Mouse (Mus musculus): Measurements from ENCODE around the gene Mprip. TPM values are rescaled to one million over a fixed set of nuclear protein-coding genes. Genes with fewer than 3 reads are reported as not detected.
"Not testable (repeated sequence)": the region's sequence is repeated elsewhere in the genome, so short reads cannot be mapped to it uniquely, and the experiment has no call there.

Mprip gene
- polyA plus RNA-seq, 1 experiment: 126 TPM

DNA sequence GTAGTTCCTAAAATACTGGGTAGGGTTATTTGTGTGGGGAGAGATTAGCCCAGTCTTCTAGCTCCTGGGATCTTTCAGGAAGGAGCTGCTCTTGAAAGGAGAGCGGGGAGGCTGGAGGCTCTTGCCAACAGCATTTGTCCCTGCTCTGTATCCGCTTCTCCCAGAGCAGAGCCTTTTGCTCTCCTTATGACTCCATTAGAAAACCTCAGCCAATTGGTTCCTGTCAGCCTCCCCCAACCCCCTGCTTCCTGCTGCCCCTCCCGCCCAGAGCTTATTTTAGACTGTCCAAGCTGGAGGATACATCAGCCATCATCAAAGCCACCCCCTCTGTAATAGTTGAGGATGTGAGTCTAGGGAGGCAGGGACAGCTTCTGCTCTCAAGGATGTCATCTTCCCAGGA lies 3.7 kb downstream of the Mprip start:
- peaks cover 7% of the 10 kb centered on the region; the same call in 1 of the 2 replicates for H3K4me1 ChIP-seq (ENCODE audit: control insufficient read depth, insufficient read depth, low read length)
- no peak overlapping the region; the same call in 1 of the 2 replicates for H3K4me3 ChIP-seq (ENCODE audit: insufficient read depth, low read length)
- H3K27ac ChIP-seq (ENCODE audit: insufficient read depth, low read length): no peak overlapping the region; the same call in 1 of the 2 replicates
- TF ChIP-seq CTCF (IDR thresholded peaks at IDR 0.05; ENCODE audit: extremely low read depth, insufficient read depth, low read length): no peak
- peak; percentile 65 for TF ChIP-seq POLR2A (IDR thresholded peaks at IDR 0.05; ENCODE audit: extremely low read depth, insufficient read depth, low read length)

DNA sequence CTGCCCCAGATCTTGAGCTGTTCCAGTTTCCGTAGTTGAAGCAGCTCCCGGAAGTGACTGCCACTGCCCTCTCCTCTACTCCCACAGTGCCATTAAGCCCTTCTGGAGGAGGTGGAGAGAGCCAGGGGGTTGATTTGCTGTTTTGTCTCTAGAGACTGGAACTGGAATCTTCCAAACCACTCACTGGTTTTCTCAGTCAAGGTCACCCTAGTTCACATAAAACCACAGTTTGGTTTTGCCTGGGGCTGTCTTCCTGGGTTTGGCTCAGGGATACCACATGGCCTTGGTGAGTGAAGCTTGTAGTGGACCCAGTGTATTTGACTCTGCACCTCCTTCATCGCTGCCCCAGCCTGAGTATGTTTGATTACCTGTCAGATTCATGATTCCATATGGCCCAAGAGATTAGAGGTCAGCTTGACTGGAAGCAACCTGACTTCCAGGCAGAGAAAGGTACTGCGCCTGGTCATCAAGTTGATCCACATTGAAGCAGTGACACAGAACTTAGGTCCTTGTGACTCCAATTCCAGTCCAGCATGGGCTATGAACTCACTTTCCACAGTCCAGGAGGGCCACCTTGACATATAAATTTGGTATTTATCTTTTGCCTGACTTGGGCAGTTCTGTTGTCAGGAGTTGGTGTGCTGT lies 10.1 kb downstream of the Mprip start:
- Histone ChIP-seq H3K27ac (ENCODE audit: insufficient read depth, low read length) (no peak overlapping the region), H3K4me3 (ENCODE audit: insufficient read depth, low read length) (no peak overlapping the region), H3K4me1 (ENCODE audit: control insufficient read depth, insufficient read depth, low read length) (peaks cover 11% of the 10 kb centered on the region)
- TF ChIP-seq CTCF (IDR thresholded peaks at IDR 0.05; ENCODE audit: extremely low read depth, insufficient read depth, low read length) (no peak), POLR2A (IDR thresholded peaks at IDR 0.05; ENCODE audit: extremely low read depth, insufficient read depth, low read length) (no peak)

GRCm38 (mm10) chr11:59674013-59674412 lies 12.9 kb downstream of the Mprip start:
- TF ChIP-seq CTCF (IDR thresholded peaks at IDR 0.05; ENCODE audit: extremely low read depth, insufficient read depth, low read length): no peak
- no peak for TF ChIP-seq POLR2A (IDR thresholded peaks at IDR 0.05; ENCODE audit: extremely low read depth, insufficient read depth, low read length)
- Histone ChIP-seq H3K4me3 (ENCODE audit: insufficient read depth, low read length) (no peak overlapping the region), H3K27ac (ENCODE audit: insufficient read depth, low read length) (no peak overlapping the region), H3K4me1 (ENCODE audit: control insufficient read depth, insufficient read depth, low read length) (peaks cover 14% of the 10 kb centered on the region)

DNA sequence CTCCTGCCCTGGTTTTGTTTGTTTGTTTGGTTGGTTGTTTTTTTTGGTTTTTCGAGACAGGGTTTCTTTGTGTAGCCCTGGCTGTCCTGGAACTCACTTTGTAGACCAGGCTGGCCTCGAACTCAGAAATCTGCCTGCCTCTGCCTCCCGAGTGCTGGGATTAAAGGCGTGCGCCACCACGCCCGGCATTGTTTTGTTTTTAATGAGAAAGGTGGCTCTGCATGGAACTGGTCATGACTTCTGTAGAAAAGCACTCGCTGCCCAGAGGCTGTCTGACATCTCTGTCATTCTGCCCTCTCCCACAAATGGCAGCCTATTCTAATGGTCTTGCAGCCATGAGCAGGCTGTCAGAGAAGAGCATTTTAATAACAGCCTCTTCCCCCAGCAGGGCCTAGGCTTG lies 13.6 kb downstream of the Mprip start:
- H3K27ac ChIP-seq (ENCODE audit: insufficient read depth, low read length); H3K4me3 ChIP-seq (ENCODE audit: insufficient read depth, low read length): not testable (repeated sequence)
- peaks cover 18% of the 10 kb centered on the region for H3K4me1 ChIP-seq (ENCODE audit: control insufficient read depth, insufficient read depth, low read length)

- H3K4me1 ChIP-seq (ENCODE audit: control insufficient read depth, insufficient read depth, low read length): peaks cover 14% of the 10 kb centered on the region
- no peak overlapping the region for H3K27ac ChIP-seq (ENCODE audit: insufficient read depth, low read length)
- no peak overlapping the region for H3K4me3 ChIP-seq (ENCODE audit: insufficient read depth, low read length)
- TF ChIP-seq CTCF (IDR thresholded peaks at IDR 0.05; ENCODE audit: extremely low read depth, insufficient read depth, low read length) (no peak), POLR2A (IDR thresholded peaks at IDR 0.05; ENCODE audit: extremely low read depth, insufficient read depth, low read length) (no peak)
These were observed 16.7 kb downstream of the Mprip start for GRCm38 (mm10) chr11:59677767-59678166.

DNA sequence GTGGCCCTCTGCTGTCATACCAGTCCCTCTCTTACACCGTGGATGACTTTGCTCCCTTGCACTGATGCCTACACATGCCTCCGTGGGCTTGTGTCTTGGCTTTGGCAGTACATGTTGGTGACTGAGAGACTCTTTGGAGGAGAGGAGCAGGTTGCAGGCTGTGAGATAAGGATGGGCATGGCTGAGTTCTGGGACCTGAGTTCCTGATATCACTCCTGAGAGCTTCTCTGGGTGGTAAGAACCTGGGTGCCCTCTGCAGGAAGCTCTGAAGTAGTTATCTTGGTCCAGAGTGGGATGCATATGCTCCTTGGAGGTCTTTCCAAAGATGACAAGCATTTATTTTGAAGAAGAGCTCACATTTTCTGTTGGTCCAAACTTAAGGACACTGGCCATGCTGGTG lies 17.6 kb downstream of the Mprip start:
- Histone ChIP-seq H3K4me1 (ENCODE audit: control insufficient read depth, insufficient read depth, low read length) (peaks cover 13% of the 10 kb centered on the region), H3K27ac (ENCODE audit: insufficient read depth, low read length) (no peak overlapping the region), H3K4me3 (ENCODE audit: insufficient read depth, low read length) (no peak overlapping the region)
- TF ChIP-seq POLR2A (IDR thresholded peaks at IDR 0.05; ENCODE audit: extremely low read depth, insufficient read depth, low read length): no peak
- TF ChIP-seq CTCF (IDR thresholded peaks at IDR 0.05; ENCODE audit: extremely low read depth, insufficient read depth, low read length): no peak

DNA sequence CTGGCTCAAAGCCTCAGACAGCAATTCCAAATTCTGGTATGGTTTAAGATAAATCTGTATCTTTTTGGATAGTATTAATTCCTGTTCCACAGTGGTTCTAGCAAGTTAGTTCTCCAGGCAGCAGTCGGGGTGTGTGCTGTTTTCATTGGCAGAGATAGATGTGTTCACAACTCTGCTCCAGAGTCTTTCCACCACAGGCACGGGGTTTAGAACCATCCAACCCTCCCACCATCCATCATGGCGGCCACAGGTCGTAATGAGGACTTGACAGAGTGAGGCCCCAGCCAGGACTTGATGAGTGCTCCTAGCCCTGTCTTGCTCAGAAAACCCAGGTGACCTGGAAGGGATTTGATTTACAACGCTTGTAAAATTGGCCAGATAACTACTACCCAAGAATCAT lies 19.0 kb downstream of the Mprip start:
- Histone ChIP-seq H3K4me3 (ENCODE audit: insufficient read depth, low read length) (no peak overlapping the region), H3K4me1 (ENCODE audit: control insufficient read depth, insufficient read depth, low read length) (peaks cover 12% of the 10 kb centered on the region), H3K27ac (ENCODE audit: insufficient read depth, low read length) (no peak overlapping the region)
- TF ChIP-seq POLR2A (IDR thresholded peaks at IDR 0.05; ENCODE audit: extremely low read depth, insufficient read depth, low read length) (no peak), CTCF (IDR thresholded peaks at IDR 0.05; ENCODE audit: extremely low read depth, insufficient read depth, low read length) (no peak)

GRCm38 (mm10) chr11:59684956-59685355 lies 23.9 kb downstream of the Mprip start:
- Histone ChIP-seq H3K27ac (ENCODE audit: insufficient read depth, low read length) (no peak overlapping the region), H3K4me3 (ENCODE audit: insufficient read depth, low read length) (no peak overlapping the region), H3K4me1 (ENCODE audit: control insufficient read depth, insufficient read depth, low read length) (peaks cover 5% of the 10 kb centered on the region)
- TF ChIP-seq POLR2A (IDR thresholded peaks at IDR 0.05; ENCODE audit: extremely low read depth, insufficient read depth, low read length) (no peak), CTCF (IDR thresholded peaks at IDR 0.05; ENCODE audit: extremely low read depth, insufficient read depth, low read length) (no peak)

DNA sequence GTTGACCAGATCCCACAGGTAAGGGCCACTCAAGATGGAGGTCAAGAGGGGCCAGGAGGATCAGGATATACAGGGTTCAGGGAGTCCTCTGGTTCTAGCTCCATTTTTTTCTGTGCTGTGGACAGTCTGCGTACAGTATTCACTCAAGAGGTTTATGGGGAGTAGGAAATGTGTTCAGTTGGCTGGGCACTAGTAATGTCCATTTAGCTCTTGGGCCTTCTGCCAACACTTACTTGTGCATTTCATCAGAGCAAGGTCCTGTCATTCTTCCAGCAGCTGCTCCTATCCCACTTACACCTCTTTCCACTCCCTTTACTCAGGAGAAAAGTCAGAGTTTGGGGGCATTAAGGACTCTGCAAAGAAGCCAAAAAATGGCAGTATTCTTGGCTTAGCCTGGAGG lies 33.4 kb downstream of the Mprip start:
- H3K27ac ChIP-seq (ENCODE audit: insufficient read depth, low read length): no peak overlapping the region
- H3K4me1 ChIP-seq (ENCODE audit: control insufficient read depth, insufficient read depth, low read length): peaks cover 16% of the 10 kb centered on the region
- H3K4me3 ChIP-seq (ENCODE audit: insufficient read depth, low read length): no peak overlapping the region
- TF ChIP-seq CTCF (IDR thresholded peaks at IDR 0.05; ENCODE audit: extremely low read depth, insufficient read depth, low read length) (no peak), POLR2A (IDR thresholded peaks at IDR 0.05; ENCODE audit: extremely low read depth, insufficient read depth, low read length) (no peak)

DNA sequence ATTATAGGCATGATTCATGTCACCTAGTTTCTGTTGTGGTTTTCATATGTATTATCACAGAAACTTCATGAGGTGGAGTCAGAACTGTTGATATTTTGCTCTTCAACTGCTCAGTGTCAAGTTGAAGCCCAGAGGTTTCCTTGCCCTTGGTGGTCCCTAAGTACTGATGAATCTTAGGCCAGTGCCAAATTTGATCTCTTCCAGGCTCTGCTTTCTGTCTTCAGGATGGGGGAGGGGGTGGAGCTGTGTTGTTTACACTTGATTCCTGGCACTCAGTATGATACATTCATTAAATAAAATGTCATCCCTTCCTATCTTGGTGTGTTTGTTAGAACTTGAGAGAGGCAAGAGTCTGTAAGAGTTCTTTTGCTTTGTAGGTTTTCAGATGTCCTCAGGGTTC lies 34.4 kb downstream of the Mprip start:
- no peak for TF ChIP-seq CTCF (IDR thresholded peaks at IDR 0.05; ENCODE audit: extremely low read depth, insufficient read depth, low read length)
- no peak for TF ChIP-seq POLR2A (IDR thresholded peaks at IDR 0.05; ENCODE audit: extremely low read depth, insufficient read depth, low read length)
- no peak overlapping the region for H3K4me3 ChIP-seq (ENCODE audit: insufficient read depth, low read length)
- peaks cover 16% of the 10 kb centered on the region for H3K4me1 ChIP-seq (ENCODE audit: control insufficient read depth, insufficient read depth, low read length)
- H3K27ac ChIP-seq (ENCODE audit: insufficient read depth, low read length): no peak overlapping the region
